Mouse (Mus musculus) cerebellum, adult (tissue): ENCODE measurements around the gene Qars.
A peak's percentile ranks its signal among the peaks of the same experiment; 100 is the strongest.

ENCODE experiments used
- ATAC-seq: cut with Nextera tagmentation; 2 replicates; pipeline ENCODE4 v1.9.2; 2017; ENCODE audit warnings: mild to moderate bottlenecking, moderate library complexity, mixed read lengths; ENCODE audit not compliant: insufficient number of reproducible peaks, low FRiP score, low TSS enrichment

Qars gene

DNA sequence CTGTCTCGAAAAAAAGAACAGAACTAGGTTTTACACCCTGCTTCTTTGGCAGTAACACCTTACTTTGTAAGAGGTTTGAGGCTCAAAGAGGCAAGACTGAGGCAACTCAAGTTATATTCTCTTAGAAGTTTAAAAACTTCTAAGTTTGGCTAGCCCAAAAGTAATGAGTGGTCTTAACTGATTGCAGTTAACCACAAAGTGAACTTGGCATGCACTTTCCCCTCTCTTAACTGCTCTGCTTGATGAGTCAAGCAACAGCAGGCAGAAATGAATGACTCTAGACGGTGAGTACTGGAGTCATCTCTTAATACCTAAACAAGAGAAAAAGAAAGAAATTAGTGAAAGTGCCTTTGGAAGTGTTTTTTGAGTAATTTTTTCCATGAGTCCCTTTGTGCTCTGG, 14.1 kb downstream of the Qars start:
- ATAC-seq, result no peak

DNA sequence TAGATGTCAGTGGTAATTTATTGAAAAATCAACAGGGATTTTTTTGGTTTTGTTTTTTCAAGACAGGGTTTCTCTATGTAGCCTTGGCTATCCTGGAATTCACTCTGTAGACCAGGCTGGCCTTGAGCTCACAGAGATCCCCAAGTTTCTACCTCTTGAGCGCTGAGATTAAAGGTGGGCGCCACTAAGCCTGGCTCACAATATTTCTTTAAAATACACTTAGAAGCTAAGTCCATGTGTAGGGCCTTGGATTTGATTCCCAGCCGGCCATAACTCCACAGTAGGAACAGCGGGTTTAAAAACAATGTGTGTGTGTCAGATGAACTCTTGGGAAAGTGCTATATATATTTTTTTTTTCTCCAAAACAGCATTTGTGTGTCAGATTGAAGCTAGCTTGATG, 15.8 kb downstream of the Qars start:
- ATAC-seq, result no peak

DNA sequence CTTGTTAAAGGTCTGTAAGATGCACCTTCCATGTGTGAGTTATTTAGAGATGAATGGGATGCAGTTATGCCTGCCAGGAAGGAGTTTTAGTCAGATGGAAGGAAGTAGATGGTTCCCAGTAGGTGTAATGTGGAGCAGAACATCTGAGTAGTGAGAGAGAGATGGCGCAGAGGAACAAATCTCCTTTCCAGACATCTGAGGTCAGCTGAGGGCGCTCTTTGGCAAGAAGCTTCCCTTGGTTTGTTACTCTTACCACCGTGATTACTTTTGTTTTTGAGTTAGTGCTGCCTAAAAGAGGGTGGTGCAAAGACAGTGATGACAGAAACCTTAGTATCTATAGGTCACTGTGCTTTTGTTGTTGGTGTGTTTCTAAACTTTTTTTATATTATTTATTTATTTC, 17.9 kb downstream of the Qars start:
- no peak for ATAC-seq

DNA sequence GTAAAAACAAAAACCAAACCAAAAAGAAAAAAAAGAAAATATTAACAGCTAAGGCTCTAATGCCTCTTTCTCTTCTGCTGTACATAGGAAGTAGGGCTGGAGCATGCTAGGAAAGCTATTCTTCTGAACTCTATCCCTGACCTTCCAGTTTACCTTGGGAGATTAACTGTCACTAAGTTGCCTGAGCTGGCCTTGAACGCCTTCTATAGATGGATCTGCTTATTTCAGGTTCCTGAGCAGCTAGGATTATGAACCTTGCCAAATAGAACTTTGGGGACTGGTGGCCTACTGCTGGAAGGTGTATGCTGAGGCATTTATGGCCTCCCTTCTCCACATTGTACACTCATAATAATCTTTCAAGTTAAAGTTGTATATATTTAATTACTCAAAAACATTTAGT, 23.4 kb downstream of the Qars start:
- no peak for ATAC-seq

DNA sequence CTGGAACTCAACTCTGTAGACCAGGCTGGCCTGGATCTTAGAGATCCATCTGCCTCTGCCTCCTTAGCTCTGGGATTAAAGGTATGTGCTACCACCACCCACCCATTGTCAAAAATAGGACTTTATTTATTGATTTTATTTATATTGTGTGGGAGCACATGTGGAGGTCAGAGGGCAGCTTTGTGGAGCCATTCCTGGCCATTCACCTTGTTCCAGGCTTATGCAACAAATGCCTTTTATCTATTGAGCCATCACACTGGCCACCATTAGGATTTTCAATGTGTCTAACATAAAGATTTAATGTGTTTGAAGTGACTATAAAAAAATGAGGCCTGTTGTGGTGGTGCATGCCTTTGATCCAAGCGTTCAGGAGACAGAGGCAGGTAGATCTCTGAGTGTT, 24.0 kb downstream of the Qars start:
- ATAC-seq, result no peak

DNA sequence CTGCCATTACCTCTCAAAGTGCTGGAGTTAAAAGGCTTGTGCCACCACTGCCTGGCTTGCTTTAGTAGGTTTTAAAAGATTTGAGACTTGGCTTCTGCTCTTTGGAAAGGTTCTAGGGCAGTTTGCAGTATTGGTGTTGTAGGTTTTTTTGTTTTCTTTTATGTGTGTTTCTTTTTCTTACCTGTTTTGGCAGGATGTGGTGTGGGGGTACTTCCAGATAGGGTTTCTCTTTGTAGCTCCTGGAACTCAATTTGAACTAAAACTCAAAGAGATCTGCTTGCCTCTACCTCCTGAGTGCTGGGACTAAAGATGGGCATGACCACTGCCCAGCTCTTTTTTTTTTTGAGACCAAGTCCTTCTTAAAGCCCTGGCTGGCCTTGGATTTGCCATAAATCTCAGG, 33.3 kb downstream of the Qars start:
- no peak for ATAC-seq

DNA sequence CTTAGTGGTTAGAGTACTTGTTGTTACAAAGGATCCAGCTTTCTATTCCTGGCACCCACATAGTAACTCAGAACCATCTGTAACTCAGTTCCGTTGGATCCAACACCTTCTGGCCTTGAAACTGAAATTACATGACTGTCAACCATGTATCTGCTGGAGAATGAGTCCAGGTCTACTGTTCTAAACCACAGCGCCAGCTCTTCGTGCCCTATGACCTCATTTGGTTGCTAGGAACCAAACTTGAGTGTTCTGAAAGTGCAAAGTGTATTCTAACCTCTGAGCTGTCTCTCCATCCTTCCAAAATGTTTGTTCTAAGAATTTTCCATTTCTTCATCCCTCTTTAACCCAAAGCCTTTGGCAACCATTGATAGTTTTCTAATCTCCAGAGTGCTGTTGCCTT, 38.5 kb downstream of the Qars start:
- ATAC-seq, result no peak

DNA sequence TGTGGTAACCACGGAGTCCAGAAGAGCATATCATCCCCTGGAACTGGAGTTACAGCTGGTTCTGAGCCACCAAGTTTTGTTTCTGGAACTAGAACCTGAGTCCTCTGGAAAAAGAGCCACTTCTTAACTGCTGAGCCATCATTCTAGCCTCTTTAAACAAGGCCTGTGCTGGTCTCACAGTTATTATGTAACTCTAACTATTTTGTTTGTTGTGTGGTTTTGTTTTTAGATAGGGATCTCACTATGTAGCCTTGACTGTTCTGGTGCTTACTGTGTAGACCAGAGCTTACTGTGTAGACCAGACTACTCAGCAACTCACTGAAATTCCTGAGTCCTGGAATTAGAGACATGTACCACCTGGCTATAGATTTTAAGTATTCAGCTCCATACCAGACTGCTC, 39.4 kb downstream of the Qars start:
- no peak for ATAC-seq

DNA sequence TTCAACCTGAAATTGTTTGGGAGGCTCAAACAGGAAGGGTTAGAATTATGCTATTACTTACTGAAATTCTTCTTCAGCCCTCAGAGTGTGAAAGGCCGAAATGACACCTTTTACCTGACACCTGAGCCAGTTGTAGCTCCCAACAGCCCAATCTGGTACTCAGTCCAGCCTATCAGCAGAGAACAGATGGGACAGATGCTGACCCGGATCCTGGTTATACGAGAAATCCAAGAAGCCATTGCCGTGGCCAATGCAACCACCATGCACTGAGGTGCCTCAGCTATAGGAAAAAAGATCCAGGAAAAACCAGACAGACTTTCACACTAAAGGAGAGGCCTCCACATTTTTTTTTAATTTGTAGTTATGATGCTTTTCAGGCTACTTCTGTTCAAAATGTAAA, 51.7 kb downstream of the Qars start:
- no peak for ATAC-seq

DNA sequence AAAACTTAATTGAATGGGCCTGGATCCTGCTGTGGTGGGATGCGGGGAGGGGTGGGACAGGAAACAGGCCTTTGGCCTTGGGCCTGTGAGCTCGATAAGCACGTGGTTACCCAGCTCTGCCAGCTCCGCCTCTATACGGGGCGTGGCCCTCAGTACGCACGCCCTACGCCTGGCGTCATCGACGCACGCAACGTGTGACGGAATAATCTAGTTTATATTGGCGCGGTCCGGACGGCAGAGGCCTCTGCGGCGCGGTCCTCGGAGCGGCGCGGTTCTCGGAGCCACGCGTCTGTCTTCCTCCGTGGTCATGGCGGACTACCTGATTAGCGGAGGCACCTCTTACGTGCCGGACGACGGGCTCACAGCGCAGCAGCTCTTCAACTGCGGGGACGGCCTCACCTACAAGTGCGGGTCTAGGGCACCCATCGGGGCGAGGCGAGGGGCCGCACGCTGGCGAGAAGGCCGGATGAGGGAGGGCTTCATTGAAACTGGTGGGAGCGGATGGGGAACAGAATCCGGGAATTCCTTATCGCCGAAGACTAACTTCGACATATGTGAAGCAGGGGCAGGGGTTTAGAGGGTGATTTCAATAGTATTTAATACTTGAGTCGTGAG, 52.8 kb downstream of the Qars start, which contains the start of gene Impdh2:
Gene Impdh2 (plus strand): TSS at position 60 of the 615 bp plus-strand sequence.
- peak; percentile 87 for ATAC-seq

DNA sequence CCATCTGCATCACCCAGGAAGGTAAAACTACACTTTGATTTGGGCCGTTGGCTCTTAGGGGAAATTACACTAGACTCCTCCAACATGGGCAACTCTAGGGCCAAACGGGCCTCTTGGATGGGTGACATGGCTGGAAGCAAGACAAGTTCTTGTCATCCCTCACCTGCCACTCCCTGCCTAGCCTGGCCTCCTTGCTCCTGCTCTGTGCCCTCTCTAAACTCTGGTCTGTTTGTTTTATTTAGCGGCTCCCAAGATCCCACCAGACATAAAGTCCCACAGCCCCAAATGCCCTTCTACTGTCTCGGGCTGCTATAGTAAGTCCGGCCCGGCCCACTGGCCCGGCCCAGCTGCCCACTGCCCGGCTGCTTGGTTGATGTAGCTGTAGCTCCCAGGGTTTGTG, 56.2 kb downstream of the Qars start:
- no peak for ATAC-seq

DNA sequence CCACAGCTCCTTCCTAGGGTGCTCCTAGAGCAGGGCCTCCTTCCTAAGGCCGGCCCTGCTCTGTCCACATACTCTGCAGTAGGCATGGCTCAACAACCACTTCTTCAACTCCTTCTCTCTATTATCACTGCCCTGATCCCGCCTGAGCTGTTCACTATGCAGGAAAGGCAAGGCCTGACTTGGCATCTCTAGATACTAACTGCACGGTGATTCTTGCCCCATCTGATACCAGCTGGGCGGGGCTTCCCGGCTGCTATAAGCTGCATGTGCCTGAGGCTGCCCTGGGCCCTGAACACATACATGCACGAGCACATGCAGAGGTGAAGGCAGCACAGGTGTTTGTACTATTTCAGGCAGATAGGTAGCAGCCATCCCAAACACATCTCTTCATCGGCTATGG, 56.6 kb downstream of the Qars start:
- ATAC-seq, result no peak
